Mouse (Mus musculus) embryonic fibroblast, embryonic 13.5 days (primary cell): Measurements from ENCODE around the gene Msantd2.

Experiments
- CTCF ChIP-seq: IDR thresholded peaks from 2 replicates; pipeline ENCODE4 v1.5.1; 2011; ENCODE audit warnings: mild to moderate bottlenecking, control low read depth, low read length, moderate library complexity, borderline replicate concordance; ENCODE audit not compliant: insufficient read depth
- POLR2A ChIP-seq: IDR thresholded peaks from 2 replicates; pipeline ENCODE4 v1.6.1; 2011; ENCODE audit warnings: low read depth, mild to moderate bottlenecking, control low read depth, low read length, moderate library complexity

DNA sequence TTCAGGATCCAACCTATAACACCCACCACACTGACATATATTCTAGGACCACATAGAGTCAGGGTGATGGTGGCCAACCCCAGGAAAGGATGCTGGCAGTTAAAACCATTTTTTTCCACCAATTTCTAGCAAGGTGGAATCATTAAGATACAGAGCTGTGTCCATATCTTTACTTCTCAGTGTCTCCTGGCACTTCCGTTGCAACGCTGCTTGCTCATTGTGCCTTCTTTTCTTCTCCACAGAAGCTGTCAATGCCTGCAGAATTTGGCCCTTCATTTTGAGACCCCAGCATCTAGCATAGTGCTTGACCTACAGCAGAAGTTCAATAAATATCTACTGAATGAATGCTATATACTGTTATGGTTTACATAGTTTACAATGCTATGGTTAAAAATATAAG, 77.9 kb downstream of the Msantd2 start:
- TF ChIP-seq POLR2A (no peak), CTCF (no peak)
